Mouse (Mus musculus) liver, embryonic 14.5 days (tissue): ENCODE data around the gene Ubl7.

Experiments
- CTCF ChIP-seq: IDR thresholded peaks from 2 replicates; pipeline ENCODE4 v1.5.1; 2016; ENCODE audit warnings: antibody characterized with exemption, low read depth, control low read depth
- EP300 ChIP-seq: IDR thresholded peaks from 2 replicates; pipeline ENCODE4 v1.6.1; 2016; ENCODE audit warnings: antibody characterized with exemption, low read depth

GRCm38 (mm10) chr9:57940861-57941638, 30.3 kb downstream of the Ubl7 start:
- TF ChIP-seq CTCF, result no peak
- no peak for TF ChIP-seq EP300
